Mouse (Mus musculus): ENCODE data around the gene Rab1b. TPM values are rescaled to one million over a fixed set of nuclear protein-coding genes. Genes with fewer than 3 reads are reported as not detected.
A peak's percentile ranks its signal among the peaks of the same experiment; 100 is the strongest.
"Not testable (repeated sequence)": the region's sequence is repeated elsewhere in the genome, so short reads cannot be mapped to it uniquely, and the experiment has no call there.

The Rab1b gene
- 197 and 202 TPM in 2 replicates for polyA plus RNA-seq (2012; rRNA removed)

GRCm38 (mm10) chr19:5106731-5107191, at the start of gene Rab1b:
TSS of gene Rab1b (minus strand) at chr19:5107072.
- H3K4me3 ChIP-seq (ENCODE audit: insufficient read depth, low read length): peak within 1 kb of the TSS; percentile 73
- TF ChIP-seq CTCF (IDR thresholded peaks at IDR 0.05; ENCODE audit: extremely low read depth, insufficient read depth, low read length): no peak
- TF ChIP-seq POLR2A (IDR thresholded peaks at IDR 0.05; ENCODE audit: extremely low read depth, insufficient read depth, low read length): no peak; the same call in 1 of the 2 replicates
- peak within 1 kb of the TSS; percentile 96 for H3K27ac ChIP-seq (ENCODE audit: insufficient read depth, low read length)
- H3K4me1 ChIP-seq (ENCODE audit: control insufficient read depth, insufficient read depth, low read length): peaks cover 6% of the 10 kb centered on the region; the same call in 1 of the 2 replicates

GRCm38 (mm10) chr19:5152261-5152660, 45.4 kb upstream of the Rab1b start:
- Histone ChIP-seq H3K27ac (ENCODE audit: insufficient read depth, low read length) (0 out of 2 replicates have a peak overlapping the region, but pooled peaks have one; percentile 4), H3K4me1 (ENCODE audit: control insufficient read depth, insufficient read depth, low read length) (peaks cover 6% of the 10 kb centered on the region), H3K4me3 (ENCODE audit: insufficient read depth, low read length) (no peak overlapping the region)
- no peak for TF ChIP-seq CTCF (IDR thresholded peaks at IDR 0.05; ENCODE audit: extremely low read depth, insufficient read depth, low read length)
- TF ChIP-seq POLR2A (IDR thresholded peaks at IDR 0.05; ENCODE audit: extremely low read depth, insufficient read depth, low read length): no peak

GRCm38 (mm10) chr19:5151741-5152140, 44.9 kb upstream of the Rab1b start:
- H3K27ac ChIP-seq (ENCODE audit: insufficient read depth, low read length): 0 out of 2 replicates have a peak overlapping the region, but pooled peaks have one; percentile 4
- no peak overlapping the region for H3K4me3 ChIP-seq (ENCODE audit: insufficient read depth, low read length)
- TF ChIP-seq POLR2A (IDR thresholded peaks at IDR 0.05; ENCODE audit: extremely low read depth, insufficient read depth, low read length) (no peak), CTCF (IDR thresholded peaks at IDR 0.05; ENCODE audit: extremely low read depth, insufficient read depth, low read length) (no peak)

GRCm38 (mm10) chr19:5151331-5151730, 44.5 kb upstream of the Rab1b start:
- Histone ChIP-seq H3K4me3 (ENCODE audit: insufficient read depth, low read length) (no peak overlapping the region), H3K4me1 (ENCODE audit: control insufficient read depth, insufficient read depth, low read length) (peaks cover 6% of the 10 kb centered on the region), H3K27ac (ENCODE audit: insufficient read depth, low read length) (peak overlapping the region; percentile 49)
- TF ChIP-seq POLR2A (IDR thresholded peaks at IDR 0.05; ENCODE audit: extremely low read depth, insufficient read depth, low read length): no peak
- peak; percentile 65 for TF ChIP-seq CTCF (IDR thresholded peaks at IDR 0.05; ENCODE audit: extremely low read depth, insufficient read depth, low read length)

More at GRCm38 (mm10) chr19:5151741-5152140, 44.9 kb upstream of the Rab1b start:
- H3K4me1 ChIP-seq (ENCODE audit: control insufficient read depth, insufficient read depth, low read length): peaks cover 6% of the 10 kb centered on the region

- Histone ChIP-seq H3K4me3 (ENCODE audit: insufficient read depth, low read length) (no peak overlapping the region), H3K4me1 (ENCODE audit: control insufficient read depth, insufficient read depth, low read length) (peaks cover 6% of the 10 kb centered on the region), H3K27ac (ENCODE audit: insufficient read depth, low read length) (peak overlapping the region; percentile 49; the same call in 1 of the 2 replicates)
- TF ChIP-seq CTCF (IDR thresholded peaks at IDR 0.05; ENCODE audit: extremely low read depth, insufficient read depth, low read length) (no peak), POLR2A (IDR thresholded peaks at IDR 0.05; ENCODE audit: extremely low read depth, insufficient read depth, low read length) (no peak)
Observed at GRCm38 (mm10) chr19:5150358-5150757, 43.5 kb upstream of the Rab1b start.

- H3K4me3 ChIP-seq (ENCODE audit: insufficient read depth, low read length); H3K4me1 ChIP-seq (ENCODE audit: control insufficient read depth, insufficient read depth, low read length): not testable (repeated sequence)
Observed at GRCm38 (mm10) chr19:5149041-5149440, 42.2 kb upstream of the Rab1b start.

GRCm38 (mm10) chr19:5139640-5140039, 32.8 kb upstream of the Rab1b start:
- no peaks in the 10 kb centered on the region; the same call in 1 of the 2 replicates for H3K4me1 ChIP-seq (ENCODE audit: control insufficient read depth, insufficient read depth, low read length)
- H3K4me3 ChIP-seq (ENCODE audit: insufficient read depth, low read length): no peak overlapping the region
- no peak overlapping the region for H3K27ac ChIP-seq (ENCODE audit: insufficient read depth, low read length)
- TF ChIP-seq POLR2A (IDR thresholded peaks at IDR 0.05; ENCODE audit: extremely low read depth, insufficient read depth, low read length) (no peak), CTCF (IDR thresholded peaks at IDR 0.05; ENCODE audit: extremely low read depth, insufficient read depth, low read length) (peak; percentile 32; the same call in 1 of the 2 replicates)

More at GRCm38 (mm10) chr19:5149041-5149440, 42.2 kb upstream of the Rab1b start:
- not testable (repeated sequence) for H3K27ac ChIP-seq (ENCODE audit: insufficient read depth, low read length)

GRCm38 (mm10) chr19:5131237-5131636, 24.4 kb upstream of the Rab1b start:
- TF ChIP-seq POLR2A (IDR thresholded peaks at IDR 0.05; ENCODE audit: extremely low read depth, insufficient read depth, low read length) (no peak), CTCF (IDR thresholded peaks at IDR 0.05; ENCODE audit: extremely low read depth, insufficient read depth, low read length) (no peak)
- H3K4me1 ChIP-seq (ENCODE audit: control insufficient read depth, insufficient read depth, low read length): no peaks in the 10 kb centered on the region
- no peak overlapping the region for H3K27ac ChIP-seq (ENCODE audit: insufficient read depth, low read length)
- H3K4me3 ChIP-seq (ENCODE audit: insufficient read depth, low read length): no peak overlapping the region

GRCm38 (mm10) chr19:5129770-5130169, 22.9 kb upstream of the Rab1b start:
- no peak for TF ChIP-seq POLR2A (IDR thresholded peaks at IDR 0.05; ENCODE audit: extremely low read depth, insufficient read depth, low read length)
- TF ChIP-seq CTCF (IDR thresholded peaks at IDR 0.05; ENCODE audit: extremely low read depth, insufficient read depth, low read length): peak; percentile 39
- Histone ChIP-seq H3K27ac (ENCODE audit: insufficient read depth, low read length) (no peak overlapping the region), H3K4me1 (ENCODE audit: control insufficient read depth, insufficient read depth, low read length) (no peaks in the 10 kb centered on the region), H3K4me3 (ENCODE audit: insufficient read depth, low read length) (no peak overlapping the region)

- no peak overlapping the region for H3K4me3 ChIP-seq (ENCODE audit: insufficient read depth, low read length)
- no peak overlapping the region for H3K27ac ChIP-seq (ENCODE audit: insufficient read depth, low read length)
- no peaks in the 10 kb centered on the region for H3K4me1 ChIP-seq (ENCODE audit: control insufficient read depth, insufficient read depth, low read length)
- TF ChIP-seq CTCF (IDR thresholded peaks at IDR 0.05; ENCODE audit: extremely low read depth, insufficient read depth, low read length): no peak
- TF ChIP-seq POLR2A (IDR thresholded peaks at IDR 0.05; ENCODE audit: extremely low read depth, insufficient read depth, low read length): no peak
Observed at GRCm38 (mm10) chr19:5124055-5124614, 17.3 kb upstream of the Rab1b start.
